Mouse (Mus musculus) neural tube, embryonic 12.5 days (tissue): ENCODE data around the gene AI597479. TPM values are rescaled to one million over a fixed set of nuclear protein-coding genes. Genes with fewer than 3 reads are reported as not detected.
A peak's percentile ranks its signal among the peaks of the same experiment; 100 is the strongest.

ENCODE experiments used
- ATAC-seq: fragments of 200-750 bp; cut with Nextera tagmentation; 2 replicates; pipeline ENCODE4 v1.8.0; 2017; ENCODE audit warnings: low read depth, mild to moderate bottlenecking, moderate TSS enrichment, moderate library complexity; ENCODE audit not compliant: low FRiP score
- H3K27ac ChIP-seq: fragments of 300-500 bp; sonication (generic); 2 replicates; pipeline ENCODE4 v1.5.1; 2016
- H3K27me3 ChIP-seq: fragments of 300-500 bp; sonication (generic); replicated peaks from 2 replicates; pipeline ENCODE4 v1.6.1; 2016; ENCODE audit warnings: mild to moderate bottlenecking
- H3K36me3 ChIP-seq: fragments of 300-500 bp; sonication (generic); 2 replicates; pipeline ENCODE4 v1.6.1; 2016; ENCODE audit warnings: mild to moderate bottlenecking
- H3K4me1 ChIP-seq: fragments of 300-500 bp; sonication (generic); 2 replicates; pipeline ENCODE4 v1.6.1; 2016
- H3K4me2 ChIP-seq: fragments of 300-500 bp; sonication (generic); replicated peaks from 2 replicates; pipeline ENCODE4 v1.6.1; 2016; ENCODE audit warnings: mild to moderate bottlenecking
- H3K4me3 ChIP-seq: fragments of 300-500 bp; sonication (generic); 2 replicates; pipeline ENCODE4 v1.5.1; 2016
- H3K9ac ChIP-seq: fragments of 300-500 bp; sonication (generic); 2 replicates; pipeline ENCODE4 v1.6.1; 2016; ENCODE audit warnings: mild to moderate bottlenecking
- H3K9me3 ChIP-seq: fragments of 300-500 bp; sonication (generic); 2 replicates; pipeline ENCODE4 v1.6.1; 2016; ENCODE audit warnings: mild to moderate bottlenecking
- WGBS: fragments of 180-500 bp; shearing (Covaris S2); methylation state at CpG from one replicate; pipeline ENCODE4 v1.1.7; 2016; 5-methylcytosine and 5-hydroxymethylcytosine counted together
- polyA plus RNA-seq: library from polyadenylated mRNA; unstranded; fragments of >200 nt; fragmentation: Nextera tagmentation; extraction: Ambion mirVana; gene quantifications from 2 replicates; pipeline ENCODE4 v1.2.1, GENCODE M21; 2016

Gene AI597479
- polyA plus RNA-seq, 1 experiment from 2014 or later: 40.5 TPM

- Histone ChIP-seq H3K9me3 (no peaks in the 10 kb centered on the region), H3K27me3 (no peaks in the 10 kb centered on the region), H3K4me3 (peak overlapping the region; percentile 86), H3K9ac (peak overlapping the region; percentile 92), H3K4me1 (peaks cover 12% of the 10 kb centered on the region), H3K27ac (0 out of 2 replicates have a peak overlapping the region, but pooled peaks have one; percentile 66), H3K4me2 (peak overlapping the region; percentile 87), H3K36me3 (no peaks in the 10 kb centered on the region)
- 48% methylated on average over 13 of the region's 13 CpGs for WGBS
- peak; percentile 11 for ATAC-seq
These were observed 7.0 kb upstream of the AI597479 start for GRCm38 (mm10) chr1:43091306-43092055.

DNA sequence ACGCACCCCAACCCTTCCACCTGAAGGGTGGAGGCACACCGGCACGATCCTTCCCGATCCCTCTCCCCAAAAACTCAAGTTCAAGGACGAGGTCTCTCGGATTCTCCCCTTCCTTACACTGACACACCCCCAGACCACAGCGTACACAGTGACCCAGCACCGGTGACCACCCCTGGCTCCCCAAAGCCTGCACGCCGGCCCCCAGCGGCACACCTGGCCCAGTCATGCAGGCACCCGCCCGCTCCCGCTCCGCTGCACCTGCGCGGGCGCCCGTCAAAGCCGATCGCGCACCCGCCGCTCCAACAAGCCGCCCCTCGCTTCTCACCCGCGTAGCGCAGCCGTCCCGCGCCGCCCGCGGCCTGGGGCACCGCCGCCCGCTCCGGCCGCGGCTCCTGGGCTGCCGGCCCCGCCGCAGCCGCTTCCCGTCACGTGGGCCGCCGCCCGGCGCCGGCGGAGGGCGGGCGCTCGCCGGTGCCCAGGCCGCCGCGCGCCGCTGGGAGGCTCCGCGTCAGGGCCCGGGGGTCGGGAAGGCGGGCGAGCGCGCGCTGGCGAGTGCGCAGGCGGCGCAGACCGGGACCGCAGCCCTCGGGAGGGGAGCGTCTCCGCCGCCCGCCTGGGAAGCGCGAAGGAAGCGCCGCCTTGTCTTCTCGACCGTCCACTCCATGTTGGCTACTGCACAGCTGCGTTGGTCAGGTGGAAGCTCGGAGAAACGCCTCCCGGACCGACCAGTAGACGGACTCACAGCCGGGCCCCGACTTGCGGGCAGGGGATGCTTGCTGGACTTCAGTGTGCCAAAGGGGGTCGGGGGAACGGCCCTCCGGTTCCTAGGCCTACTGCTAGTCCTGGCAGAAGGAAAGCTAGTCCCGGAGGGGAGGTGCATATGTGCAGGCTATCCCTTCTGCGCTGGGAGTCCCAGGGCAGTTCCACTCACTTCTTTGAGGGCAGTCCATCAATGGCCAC, 6.2 kb upstream of the AI597479 start:
- Histone ChIP-seq H3K27me3 (no peaks in the 10 kb centered on the region), H3K4me2 (peak overlapping the region; percentile 87), H3K36me3 (no peaks in the 10 kb centered on the region), H3K27ac (peak overlapping the region; percentile 66), H3K9ac (peak overlapping the region; percentile 92), H3K4me3 (peak overlapping the region; percentile 86), H3K4me1 (peaks cover 14% of the 10 kb centered on the region), H3K9me3 (no peaks in the 10 kb centered on the region)
- WGBS: under 1% methylated on average over 101 of the region's 102 CpGs
- peak; percentile 83 for ATAC-seq

- Histone ChIP-seq H3K9me3 (no peaks in the 10 kb centered on the region), H3K9ac (no peak overlapping the region), H3K4me2 (no peak overlapping the region), H3K36me3 (no peaks in the 10 kb centered on the region), H3K27ac (no peak overlapping the region), H3K27me3 (no peaks in the 10 kb centered on the region), H3K4me1 (peaks cover 17% of the 10 kb centered on the region), H3K4me3 (no peak overlapping the region)
- ATAC-seq: no peak
- 90% methylated on average over 2 of the region's 2 CpGs for WGBS
These were observed 4.3 kb upstream of the AI597479 start for GRCm38 (mm10) chr1:43094206-43094605.

GRCm38 (mm10) chr1:43108729-43109128, 10.2 kb downstream of the AI597479 start:
- H3K4me2 ChIP-seq: no peak overlapping the region
- H3K27me3 ChIP-seq: no peaks in the 10 kb centered on the region
- H3K36me3 ChIP-seq: peaks cover 49% of the 10 kb centered on the region
- no peak overlapping the region for H3K9ac ChIP-seq
- H3K4me3 ChIP-seq: no peak overlapping the region
- ATAC-seq: no peak
- no peaks in the 10 kb centered on the region for H3K4me1 ChIP-seq
- no peaks in the 10 kb centered on the region for H3K9me3 ChIP-seq
- 86% methylated on average over 2 of the region's 2 CpGs for WGBS
- H3K27ac ChIP-seq: no peak overlapping the region

DNA sequence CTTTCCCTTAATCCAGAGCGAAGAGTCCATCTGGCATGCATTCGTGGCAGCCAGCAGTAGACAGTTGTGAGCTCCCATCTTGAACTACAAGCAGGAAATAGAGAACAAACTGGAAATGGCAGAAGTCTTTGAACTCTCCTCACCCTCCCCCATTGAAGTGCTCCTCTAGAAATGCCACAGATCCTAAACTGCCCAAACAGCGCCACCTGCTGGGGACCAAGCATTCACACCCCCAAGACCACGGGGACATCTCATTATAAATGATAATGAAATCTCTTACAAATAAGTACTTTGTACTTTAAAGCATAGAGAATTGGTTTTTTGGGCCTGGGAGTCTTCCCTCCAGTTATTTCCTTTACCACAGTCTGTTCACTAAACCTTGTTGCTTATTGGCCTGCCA, 12.0 kb downstream of the AI597479 start:
- 47% methylated on average over 4 of the region's 4 CpGs for WGBS
- H3K4me3 ChIP-seq: no peak overlapping the region
- no peak for ATAC-seq
- H3K27ac ChIP-seq: no peak overlapping the region
- no peak overlapping the region for H3K4me2 ChIP-seq
- H3K4me1 ChIP-seq: no peaks in the 10 kb centered on the region
- H3K27me3 ChIP-seq: no peaks in the 10 kb centered on the region
- H3K9me3 ChIP-seq: no peaks in the 10 kb centered on the region
- peaks cover 53% of the 10 kb centered on the region for H3K36me3 ChIP-seq
- H3K9ac ChIP-seq: no peak overlapping the region

DNA sequence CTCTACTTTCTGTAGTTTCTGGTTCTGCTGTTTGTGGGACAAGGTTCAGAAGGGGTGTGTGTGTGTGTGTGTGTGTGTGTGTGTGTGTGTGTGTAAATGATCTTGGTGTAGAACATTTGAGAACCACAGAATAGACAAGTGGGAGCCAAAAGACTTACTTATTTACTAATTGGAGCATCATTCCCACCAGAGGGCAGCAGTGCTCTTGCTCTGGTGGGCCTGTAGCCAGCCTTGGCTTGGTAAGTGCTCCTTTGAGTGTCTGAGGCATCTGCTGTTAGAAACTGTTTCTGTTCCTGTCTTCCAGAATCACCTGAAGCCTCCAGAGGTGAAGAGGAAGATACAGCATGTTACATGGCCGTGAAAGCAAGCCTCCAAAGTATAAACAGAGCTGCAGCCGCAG, 14.4 kb downstream of the AI597479 start:
- WGBS: 92% methylated on average over 2 of the region's 2 CpGs

DNA sequence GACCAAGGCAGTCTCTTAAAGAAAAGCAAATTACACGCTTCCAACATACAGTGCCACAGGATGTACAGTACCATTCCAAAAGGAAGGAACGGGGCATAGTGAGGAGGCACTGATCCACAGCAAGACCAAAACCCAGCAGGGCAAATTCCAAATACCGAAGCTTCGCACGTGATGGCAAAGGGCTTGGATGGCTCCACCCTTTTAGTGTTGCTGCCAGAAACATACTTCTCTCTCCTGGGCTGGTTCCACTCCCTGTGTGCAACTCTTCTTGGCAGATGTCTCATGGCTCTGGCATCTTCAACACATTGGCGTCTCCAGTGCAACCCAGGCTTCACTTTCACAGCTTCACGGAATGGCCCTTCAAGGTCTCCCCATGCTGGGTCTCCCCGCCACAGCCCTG, 18.9 kb downstream of the AI597479 start:
- ATAC-seq: no peak
- Histone ChIP-seq H3K9me3 (no peaks in the 10 kb centered on the region), H3K4me1 (no peaks in the 10 kb centered on the region), H3K36me3 (peaks cover 54% of the 10 kb centered on the region), H3K9ac (no peak overlapping the region), H3K27ac (no peak overlapping the region), H3K4me2 (no peak overlapping the region), H3K4me3 (no peak overlapping the region), H3K27me3 (no peaks in the 10 kb centered on the region)
- WGBS: 97% methylated on average over 8 of the region's 8 CpGs

More for the DNA sequence above, 14.4 kb downstream of the AI597479 start:
- no peak overlapping the region for H3K27ac ChIP-seq
- H3K4me3 ChIP-seq: no peak overlapping the region
- no peak overlapping the region for H3K9ac ChIP-seq
- no peaks in the 10 kb centered on the region for H3K4me1 ChIP-seq
- no peak for ATAC-seq
- H3K4me2 ChIP-seq: no peak overlapping the region
- peaks cover 56% of the 10 kb centered on the region for H3K36me3 ChIP-seq
- H3K27me3 ChIP-seq: no peaks in the 10 kb centered on the region
- no peaks in the 10 kb centered on the region for H3K9me3 ChIP-seq

- 96% methylated on average over 5 of the region's 5 CpGs for WGBS
- no peak overlapping the region for H3K9ac ChIP-seq
These were observed 22.4 kb downstream of the AI597479 start for GRCm38 (mm10) chr1:43120950-43121349.

DNA sequence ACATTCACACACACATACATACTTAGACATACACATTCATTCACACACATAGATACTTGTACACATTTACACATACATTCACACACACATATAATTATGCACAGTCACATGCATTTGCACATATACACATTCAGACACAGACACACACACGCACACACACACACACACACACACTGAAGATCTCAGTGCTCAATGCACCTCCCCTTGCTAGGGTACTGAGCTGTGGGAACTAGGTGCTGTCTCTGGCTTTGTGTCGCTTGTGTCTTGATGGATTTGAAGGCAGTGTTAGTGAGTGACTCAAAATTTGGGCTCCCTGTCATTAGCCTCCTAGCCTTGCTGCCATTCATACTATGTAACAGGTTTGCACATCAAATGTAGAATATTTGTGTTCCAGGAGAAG, 24.1 kb downstream of the AI597479 start:
- no peak overlapping the region for H3K4me3 ChIP-seq
- H3K27ac ChIP-seq: no peak overlapping the region
- no peak for ATAC-seq
- peaks cover 16% of the 10 kb centered on the region for H3K36me3 ChIP-seq
- no peak overlapping the region for H3K9ac ChIP-seq
- WGBS: 95% methylated on average over 2 of the region's 2 CpGs
- no peaks in the 10 kb centered on the region for H3K4me1 ChIP-seq
- no peaks in the 10 kb centered on the region for H3K27me3 ChIP-seq
- H3K4me2 ChIP-seq: no peak overlapping the region
- no peaks in the 10 kb centered on the region for H3K9me3 ChIP-seq

More at GRCm38 (mm10) chr1:43120950-43121349, 22.4 kb downstream of the AI597479 start:
- Histone ChIP-seq H3K4me3 (no peak overlapping the region), H3K27me3 (no peaks in the 10 kb centered on the region), H3K9me3 (no peaks in the 10 kb centered on the region), H3K36me3 (peaks cover 31% of the 10 kb centered on the region), H3K4me1 (no peaks in the 10 kb centered on the region), H3K4me2 (no peak overlapping the region), H3K27ac (no peak overlapping the region)
- no peak for ATAC-seq

DNA sequence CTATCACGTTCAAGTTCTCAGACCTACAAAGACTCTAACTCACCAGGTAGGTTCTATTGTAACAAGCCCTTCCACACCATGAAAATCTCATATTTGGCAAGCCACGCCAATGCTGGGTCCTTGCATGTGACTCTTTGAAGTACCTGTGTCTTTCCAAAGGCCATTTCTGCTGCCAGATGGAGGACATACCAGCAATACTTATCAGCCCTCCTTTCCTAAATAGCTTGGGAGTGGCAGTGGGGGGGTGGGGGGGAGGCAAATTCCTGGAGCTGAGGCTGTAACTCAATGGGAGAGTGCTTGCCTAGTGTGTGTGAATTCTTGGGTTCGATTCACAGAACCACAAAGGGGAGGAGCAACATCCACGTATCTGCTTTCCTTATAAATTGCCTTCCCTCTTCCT, 26.2 kb downstream of the AI597479 start:
- ATAC-seq: no peak
- WGBS: 85% methylated on average over 4 of the region's 4 CpGs
- H3K4me2 ChIP-seq: no peak overlapping the region

GRCm38 (mm10) chr1:43127196-43127595, 28.7 kb downstream of the AI597479 start:
- H3K27ac ChIP-seq: no peak overlapping the region
- no peak overlapping the region for H3K4me2 ChIP-seq
- H3K36me3 ChIP-seq: no peaks in the 10 kb centered on the region; the same call in 1 of the 2 replicates
- H3K4me3 ChIP-seq: no peak overlapping the region
- H3K27me3 ChIP-seq: no peaks in the 10 kb centered on the region
- H3K9ac ChIP-seq: no peak overlapping the region
- H3K4me1 ChIP-seq: no peaks in the 10 kb centered on the region
- no peak for ATAC-seq
- H3K9me3 ChIP-seq: no peaks in the 10 kb centered on the region

More for the DNA sequence above, 26.2 kb downstream of the AI597479 start:
- Histone ChIP-seq H3K9me3 (no peaks in the 10 kb centered on the region), H3K27me3 (no peaks in the 10 kb centered on the region), H3K4me3 (no peak overlapping the region), H3K36me3 (peaks cover 5% of the 10 kb centered on the region; the same call in 1 of the 2 replicates), H3K9ac (no peak overlapping the region), H3K4me1 (no peaks in the 10 kb centered on the region), H3K27ac (no peak overlapping the region)
